Mouse (Mus musculus): ENCODE results near the gene Tesc. TPM values are rescaled to one million over a fixed set of nuclear protein-coding genes. Genes with fewer than 3 reads are reported as not detected.

The Tesc gene
- total and polyA plus RNA-seq, 3 experiments = 0.34 to 0.80 TPM; not detected in 1

DNA sequence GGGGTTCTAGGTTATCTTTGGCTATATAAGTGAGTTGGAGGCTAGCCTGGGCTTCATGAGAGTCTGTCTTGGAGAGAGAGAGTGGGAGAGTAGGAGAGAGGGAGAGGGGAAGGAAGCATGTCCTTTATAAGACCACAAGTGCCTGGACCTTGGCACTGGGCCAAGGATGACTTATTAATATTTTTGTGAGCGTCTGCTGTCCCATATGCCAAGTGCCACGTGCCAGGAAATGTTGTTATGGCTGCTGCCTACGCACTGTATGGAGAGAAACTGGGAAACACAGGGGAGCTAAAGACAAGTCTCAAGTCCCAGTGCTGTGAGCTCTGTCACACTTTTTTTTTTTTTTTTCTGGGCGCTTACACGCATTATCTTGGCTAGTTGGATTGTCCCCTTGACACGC lies 15.1 kb downstream of the Tesc start:
- Histone ChIP-seq H3K79me2 (replicated peaks; ENCODE audit: control insufficient read depth, extremely low read depth, insufficient read depth, poor library complexity, severe bottlenecking) (no peaks in the 10 kb centered on the region), H3K27me3 (replicated peaks) (no peaks in the 10 kb centered on the region), H3K27ac (ENCODE audit: insufficient read depth, low read depth) (no peak overlapping the region), H3K36me3 (replicated peaks in 1 of 2; ENCODE audit: control insufficient read depth in 1 of 2, insufficient read depth in 1 of 2, low read length in 1 of 2) (no peaks in the 10 kb centered on the region), H3K9me3 (replicated peaks; ENCODE audit: low read length) (peaks cover 4% of the 10 kb centered on the region), H3K9ac (ENCODE audit: insufficient read depth, low read depth) (no peak overlapping the region), H3K4me3 (replicated peaks in 1 of 3; ENCODE audit: low read depth in 2 of 3, low read length in 2 of 3, poor library complexity in 1 of 3) (no peak overlapping the region), H3K4me2 (ENCODE audit: insufficient read depth, low read depth, poor library complexity, severe bottlenecking) (no peak overlapping the region), H3K4me1 (ENCODE audit: control insufficient read depth in 1 of 2, insufficient read depth in 2 of 2) (peaks cover 6 to 19% of the 10 kb centered on the region in 2 experiments)
- TF ChIP-seq ZNF384 (IDR thresholded peaks at IDR 0.05; ENCODE audit: low read depth, low read length) (no peak), GABPA (IDR thresholded peaks at IDR 0.05; ENCODE audit: insufficient replicate concordance, low read depth, low read length) (no peak), SIN3A (IDR thresholded peaks at IDR 0.05; ENCODE audit: low read length) (no peak), TCF12 (IDR thresholded peaks at IDR 0.05; ENCODE audit: low read depth, low read length) (no peak), CHD2 (IDR thresholded peaks at IDR 0.05; ENCODE audit: low read length) (no peak), JUN (IDR thresholded peaks at IDR 0.05; ENCODE audit: insufficient read depth, low read depth, low read length) (no peak), ELF1 (IDR thresholded peaks at IDR 0.05; ENCODE audit: low read depth, low read length) (no peak), USF1 (IDR thresholded peaks at IDR 0.05; ENCODE audit: low read depth, low read length) (no peak), MAX (IDR thresholded peaks at IDR 0.05; ENCODE audit: low read length) (no peak), ZKSCAN1 (IDR thresholded peaks at IDR 0.05; ENCODE audit: borderline replicate concordance, low read depth, low read length) (no peak), NELFE (IDR thresholded peaks at IDR 0.05; ENCODE audit: low read depth, low read length) (no peak), IRF4 (IDR thresholded peaks at IDR 0.05; ENCODE audit: low read depth, low read length) (no peak), BHLHE40 (IDR thresholded peaks at IDR 0.05; ENCODE audit: low read depth, low read length) (no peak), MYC (IDR thresholded peaks at IDR 0.05; ENCODE audit: low read depth, low read length) (no peak)
- no peak for DNase-seq (ENCODE audit: extremely low read depth)
- in situ Hi-C loops (cut with MboI; ENCODE audit: low pct_ligation_motif_present, low pct_unique_long_range_greater_than_20kb, low sequenced_read_pairs) (no loop called here), dilution Hi-C loops (cut with MboI; ENCODE audit: extremely low pct_ligation_motif_present, extremely low pct_unique_long_range_greater_than_20kb, low sequenced_read_pairs) (no loop called here)

DNA sequence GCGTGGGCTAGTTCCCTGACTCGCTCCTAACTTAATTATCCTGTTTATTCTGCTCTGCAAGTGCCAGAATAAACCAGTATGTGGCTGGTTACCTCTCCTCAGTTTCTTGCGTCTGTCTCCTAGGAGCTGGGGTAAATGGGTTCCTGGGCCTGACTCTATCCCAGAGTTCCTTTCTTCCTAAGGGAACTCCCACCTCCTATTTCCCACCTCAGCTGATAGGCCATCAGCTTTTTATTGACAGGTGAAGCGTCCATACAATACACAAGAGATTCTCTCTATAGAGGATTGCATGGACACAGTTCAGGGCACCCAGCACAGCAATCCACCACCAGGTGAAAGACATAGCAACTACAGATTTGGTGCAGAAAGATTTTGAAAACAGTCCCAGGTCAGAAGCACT lies 16.2 kb downstream of the Tesc start:
- in situ Hi-C loops (cut with MboI; ENCODE audit: low pct_ligation_motif_present, low pct_unique_long_range_greater_than_20kb, low sequenced_read_pairs) (no loop called here), dilution Hi-C loops (cut with MboI; ENCODE audit: extremely low pct_ligation_motif_present, extremely low pct_unique_long_range_greater_than_20kb, low sequenced_read_pairs) (no loop called here)
- no peak overlapping the region for H3K9ac ChIP-seq (ENCODE audit: insufficient read depth, low read depth)
- H3K27ac ChIP-seq (ENCODE audit: insufficient read depth, low read depth) = no peak overlapping the region
- no peaks in the 10 kb centered on the region for H3K27me3 ChIP-seq (replicated peaks)
- H3K9me3 ChIP-seq (replicated peaks; ENCODE audit: low read length) = peaks cover 4% of the 10 kb centered on the region
- peaks cover 5 to 14% of the 10 kb centered on the region in 2 experiments; a peak in 3 of 4 replicates for H3K4me1 ChIP-seq (ENCODE audit: control insufficient read depth in 1 of 2, insufficient read depth in 2 of 2)
- H3K36me3 ChIP-seq (replicated peaks in 1 of 2; ENCODE audit: control insufficient read depth in 1 of 2, insufficient read depth in 1 of 2, low read length in 1 of 2) = no peaks in the 10 kb centered on the region
- H3K4me3 ChIP-seq (replicated peaks in 1 of 3; ENCODE audit: low read depth in 2 of 3, low read length in 2 of 3, poor library complexity in 1 of 3) = no peak overlapping the region
- H3K79me2 ChIP-seq (replicated peaks; ENCODE audit: control insufficient read depth, extremely low read depth, insufficient read depth, poor library complexity, severe bottlenecking) = no peaks in the 10 kb centered on the region
- no peak for DNase-seq (ENCODE audit: extremely low read depth)
- TF ChIP-seq JUND (conservative IDR thresholded peaks at IDR 0.05; ENCODE audit: low read depth, low read length) (no peak), POLR2A (IDR thresholded peaks at IDR 0.05; ENCODE audit: low read depth, low read length) (no peak), MYC (IDR thresholded peaks at IDR 0.05; ENCODE audit: low read depth, low read length) (no peak), TBP (conservative IDR thresholded peaks at IDR 0.05; ENCODE audit: low read depth, low read length) (no peak), E2F4 (IDR thresholded peaks at IDR 0.05; ENCODE audit: insufficient replicate concordance, low read depth, low read length) (no peak), ZC3H11A (IDR thresholded peaks at IDR 0.05; ENCODE audit: low read depth, low read length) (no peak), JUN (IDR thresholded peaks at IDR 0.05; ENCODE audit: insufficient read depth, low read depth, low read length) (no peak), PAX5 (IDR thresholded peaks at IDR 0.05; ENCODE audit: low read length) (no peak)
- no peak overlapping the region for H3K4me2 ChIP-seq (ENCODE audit: insufficient read depth, low read depth, poor library complexity, severe bottlenecking)

All from CH12.LX (cell line).